Mouse (Mus musculus) CH12.LX (cell line): ENCODE results near the gene Plscr1. TPM values are rescaled to one million over a fixed set of nuclear protein-coding genes. Genes with fewer than 3 reads are reported as not detected.

Experiments used
- DNase-seq: peaks from one replicate; pipeline ENCODE4 v3.0.0-alpha.2; 2013; ENCODE audit errors: extremely low read depth
- H3K27ac ChIP-seq: 2 replicates; pipeline ENCODE4 v1.5.1; 2012; ENCODE audit warnings: low read depth, mild to moderate bottlenecking, control low read depth, moderate library complexity; ENCODE audit not compliant: insufficient read depth
- H3K27me3 ChIP-seq: replicated peaks from 2 replicates; pipeline ENCODE3; 2012; ENCODE audit warnings: inconsistent platforms
- H3K36me3 ChIP-seq, 2 experiments: replicated peaks in 1 of 2; 2 replicates each; pipeline versions ENCODE3 to v1.6.1; 2012; ENCODE audit warnings: inconsistent platforms in 1 of 2, low read length in 1 of 2, mild to moderate bottlenecking in 1 of 2, mixed read lengths in 1 of 2, moderate library complexity in 1 of 2; ENCODE audit not compliant: control insufficient read depth in 1 of 2, insufficient read depth in 1 of 2
- H3K4me1 ChIP-seq, 2 experiments: 2 replicates each; pipeline ENCODE4 v1.6.1; 2012; ENCODE audit warnings: inconsistent platforms in 1 of 2, moderate library complexity in 1 of 2; ENCODE audit not compliant: insufficient read depth in 2 of 2, control insufficient read depth in 1 of 2
- H3K4me2 ChIP-seq: 2 replicates; pipeline ENCODE4 v1.6.1; 2012; ENCODE audit warnings: low read depth, mild to moderate bottlenecking, control low read depth; ENCODE audit not compliant: poor library complexity, insufficient read depth, severe bottlenecking
- H3K4me3 ChIP-seq, 3 experiments: fragments of 150-350 bp in 1 of 3; sonication (generic) in 1 of 3; replicated peaks in 1 of 3; 2 replicates each; pipeline versions ENCODE3 to v1.5.1; 2011 to 2012; ENCODE audit warnings: low read depth in 2 of 3, low read length in 2 of 3, mild to moderate bottlenecking in 2 of 3, moderate library complexity in 2 of 3, control low read depth in 1 of 3, improper control_type of control experiment in 1 of 3, inconsistent platforms in 1 of 3, mixed read lengths in 1 of 3; ENCODE audit not compliant: poor library complexity in 1 of 3
- H3K79me2 ChIP-seq: replicated peaks from 2 replicates; pipeline ENCODE4 v1.6.1; 2012; ENCODE audit warnings: mild to moderate bottlenecking, moderate library complexity; ENCODE audit not compliant: control insufficient read depth, poor library complexity, insufficient read depth, severe bottlenecking; ENCODE audit errors: extremely low read depth
- H3K9ac ChIP-seq: 2 replicates; pipeline ENCODE4 v1.6.1; 2012; ENCODE audit warnings: low read depth, mild to moderate bottlenecking, control low read depth, moderate library complexity; ENCODE audit not compliant: insufficient read depth
- H3K9me3 ChIP-seq: replicated peaks from 2 replicates; pipeline ENCODE3; 2012; ENCODE audit warnings: low read length, inconsistent platforms, mixed read lengths
- CHD1 ChIP-seq: IDR thresholded peaks from 2 replicates; pipeline ENCODE4 v1.6.1; 2012; ENCODE audit warnings: low read depth, low read length, improper control_type of control experiment, inconsistent platforms
- CHD2 ChIP-seq: IDR thresholded peaks from 2 replicates; pipeline ENCODE4 v1.6.1; 2011; ENCODE audit warnings: low read length, improper control_type of control experiment
- CTCF ChIP-seq, 2 experiments: IDR thresholded peaks in 1 of 2; conservative IDR thresholded peaks in 1 of 2; 2 replicates each; pipeline ENCODE4 v1.5.1; 2011 to 2012; ENCODE audit warnings: low read depth in 2 of 2, low read length in 2 of 2, improper control_type of control experiment in 1 of 2, inconsistent platforms in 1 of 2, mild to moderate bottlenecking in 1 of 2, moderate library complexity in 1 of 2
- EP300 ChIP-seq: IDR thresholded peaks from 2 replicates; pipeline ENCODE4 v1.6.1; 2011; ENCODE audit warnings: low read length, improper control_type of control experiment
- HCFC1 ChIP-seq: IDR thresholded peaks from 2 replicates; pipeline ENCODE4 v1.6.1; 2012; ENCODE audit warnings: low read depth, mild to moderate bottlenecking, inconsistent platforms, low read length, improper control_type of control experiment
- IRF4 ChIP-seq: IDR thresholded peaks from 2 replicates; pipeline ENCODE4 v1.6.1; 2014; ENCODE audit warnings: low read depth, mild to moderate bottlenecking, inconsistent platforms, low read length, improper control_type of control experiment
- JUN ChIP-seq: IDR thresholded peaks from 2 replicates; pipeline ENCODE4 v1.6.1; 2011; ENCODE audit warnings: low read depth, mild to moderate bottlenecking, low read length, improper control_type of control experiment, moderate library complexity; ENCODE audit not compliant: insufficient read depth
- JUND ChIP-seq: conservative IDR thresholded peaks from 2 replicates; pipeline ENCODE4 v1.6.1; 2011; ENCODE audit warnings: low read depth, low read length, improper control_type of control experiment
- KAT2A ChIP-seq: IDR thresholded peaks from 2 replicates; pipeline ENCODE4 v1.6.1; 2012; ENCODE audit warnings: low read length, improper control_type of control experiment, inconsistent platforms; ENCODE audit not compliant: insufficient replicate concordance
- MAX ChIP-seq: IDR thresholded peaks from 2 replicates; pipeline ENCODE4 v1.6.1; 2011; ENCODE audit warnings: low read length, improper control_type of control experiment
- MXI1 ChIP-seq: IDR thresholded peaks from 2 replicates; pipeline ENCODE4 v1.6.1; 2011; ENCODE audit warnings: mild to moderate bottlenecking, low read depth, low read length, improper control_type of control experiment
- MYC ChIP-seq: IDR thresholded peaks from 2 replicates; pipeline ENCODE4 v1.6.1; 2011; ENCODE audit warnings: low read depth, mild to moderate bottlenecking, improper control_type of control experiment, low read length
- NELFE ChIP-seq: IDR thresholded peaks from 2 replicates; pipeline ENCODE4 v1.6.1; 2011; ENCODE audit warnings: low read depth, low read length, improper control_type of control experiment
- NRF1 ChIP-seq: IDR thresholded peaks from 2 replicates; pipeline ENCODE4 v1.6.1; 2014; ENCODE audit warnings: low read depth, mild to moderate bottlenecking, inconsistent platforms, low read length, improper control_type of control experiment, moderate library complexity
- POLR2A ChIP-seq: IDR thresholded peaks from 2 replicates; pipeline ENCODE4 v1.6.1; 2011; ENCODE audit warnings: low read depth, mild to moderate bottlenecking, improper control_type of control experiment, low read length
- POLR2AphosphoS2 ChIP-seq: IDR thresholded peaks from 2 replicates; pipeline ENCODE4 v1.6.1; 2011; ENCODE audit warnings: low read depth, low read length, improper control_type of control experiment
- SMC3 ChIP-seq: IDR thresholded peaks from 2 replicates; pipeline ENCODE4 v1.6.1; 2011; ENCODE audit warnings: low read depth, low read length, improper control_type of control experiment
- TCF12 ChIP-seq: IDR thresholded peaks from 2 replicates; pipeline ENCODE4 v1.6.1; 2014; ENCODE audit warnings: low read depth, mild to moderate bottlenecking, inconsistent platforms, low read length, improper control_type of control experiment
- UBTF ChIP-seq: IDR thresholded peaks from 2 replicates; pipeline ENCODE4 v1.6.1; 2012; ENCODE audit warnings: low read depth, mild to moderate bottlenecking, inconsistent platforms, low read length, improper control_type of control experiment, moderate library complexity
- ZMIZ1 ChIP-seq: IDR thresholded peaks from 2 replicates; pipeline ENCODE4 v1.6.1; 2012; ENCODE audit warnings: low read depth, mild to moderate bottlenecking, inconsistent platforms, low read length, improper control_type of control experiment
- dilution Hi-C: fragments of 300-500 bp; cut with MboI; formaldehyde crosslinking; loops from 2 replicates; pipeline ENCODE4 v1.14.3; 2020; ENCODE audit warnings: low sequenced_read_pairs; ENCODE audit not compliant: extremely low pct_unique_long_range_greater_than_20kb, extremely low pct_ligation_motif_present
- in situ Hi-C: fragments of 300-500 bp; cut with MboI; formaldehyde crosslinking; loops from 3 replicates; pipeline ENCODE4 v1.14.3; 2019; ENCODE audit warnings: low sequenced_read_pairs, low pct_ligation_motif_present, low pct_unique_long_range_greater_than_20kb, mixed read lengths
- polyA plus RNA-seq: library from polyadenylated mRNA; unstranded; fragments of >175 nt; gene quantifications from 2 replicates; pipeline ENCODE4 v1.2.1, GENCODE M21; 2012; ENCODE audit warnings: low read depth; ENCODE audit not compliant: insufficient read length
- total RNA-seq, 2 experiments: library from RNA; depleted of rRNA; stranded (reverse); fragments of 300-350 nt in 1 of 2; fragments of >200 nt in 1 of 2; gene quantifications; 2 replicates each; pipeline ENCODE4 v1.2.3; 2012 to 2014

Plscr1 gene
- total and polyA plus RNA-seq, 3 experiments = 194 to 489 (median 403) TPM

DNA sequence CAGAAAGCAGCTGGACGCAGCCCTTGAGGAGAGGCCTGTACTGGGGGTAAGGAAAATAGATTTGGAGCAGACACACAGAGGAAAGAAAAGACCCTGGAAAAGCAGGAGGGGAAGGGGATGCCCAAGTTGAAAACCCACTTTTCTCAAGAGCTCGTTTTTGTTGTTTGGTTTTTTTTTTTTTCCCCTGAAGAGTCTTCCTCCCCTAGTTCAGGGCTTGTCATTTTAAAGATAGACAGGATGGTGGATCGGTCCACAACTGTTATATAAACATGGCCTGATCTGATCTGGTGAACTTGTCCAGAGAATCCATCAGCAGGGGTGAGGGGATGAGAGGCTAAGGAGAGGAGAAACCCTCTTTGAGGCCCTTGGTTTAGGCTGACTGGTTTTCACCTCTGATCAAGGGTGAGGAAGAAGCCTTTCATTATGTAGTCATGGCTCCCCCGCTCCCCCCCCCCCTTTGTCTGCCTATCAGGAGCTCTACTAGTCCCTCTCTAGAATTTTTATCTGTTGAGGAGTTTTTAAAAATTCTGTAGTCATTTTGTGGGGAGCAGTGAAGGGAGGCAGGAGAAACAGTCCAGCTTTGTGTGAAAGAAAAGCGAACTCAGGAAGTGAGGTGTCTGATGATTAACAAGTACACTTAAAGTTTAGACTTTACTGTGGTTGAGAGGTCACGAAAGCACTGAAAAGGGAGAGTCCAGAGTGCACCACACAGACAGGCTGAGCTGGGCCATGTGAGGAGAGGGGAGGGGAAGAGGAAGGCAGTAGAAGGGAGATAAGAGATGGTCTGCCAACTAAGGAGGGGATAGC lies 24.6 kb downstream of the Plscr1 start (continued):
- TF ChIP-seq NRF1 (no peak), JUND (no peak), POLR2AphosphoS2 (0 out of 2 replicates have a peak, but pooled peaks have one; percentile 4), MXI1 (peak; percentile 48; the same call in 1 of the 2 replicates), CTCF (conservative IDR thresholded peaks at IDR 0.05 in 1 of 2, IDR thresholded peaks at IDR 0.05 in 1 of 2; ENCODE audit: low read depth in 2 of 2, low read length in 2 of 2) (no peak), NELFE (no peak), JUN (no peak), IRF4 (no peak), EP300 (0 out of 2 replicates have a peak, but pooled peaks have one; percentile 47)

GRCm38 (mm10) chr9:92275486-92276207 lies 26.1 kb downstream of the Plscr1 start, which contains the start of gene Plscr2:
TSS of gene Plscr2 (plus strand) at chr9:92275602.
- Histone ChIP-seq H3K27ac (peak within 1 kb of the TSS; percentile 68), H3K4me3 (no peak within 1 kb of the TSS), H3K9me3 (no peaks in the 10 kb centered on the region), H3K9ac (no peak within 1 kb of the TSS), H3K4me2 (no peak within 1 kb of the TSS), H3K79me2 (no peaks in the 10 kb centered on the region; the same call in 1 of the 2 replicates), H3K36me3 (peaks cover 18 to 49% of the 10 kb centered on the region in 2 experiments), H3K27me3 (no peaks in the 10 kb centered on the region), H3K4me1 (peaks cover 13 to 37% of the 10 kb centered on the region in 2 experiments)
- no peak for DNase-seq
- in situ Hi-C loops (no loop called here), dilution Hi-C loops (no loop called here)
- TF ChIP-seq NELFE (no peak), POLR2A (peak; percentile 7; the same call in 1 of the 2 replicates), POLR2AphosphoS2 (peak; percentile 69; the same call in 1 of the 2 replicates)

DNA sequence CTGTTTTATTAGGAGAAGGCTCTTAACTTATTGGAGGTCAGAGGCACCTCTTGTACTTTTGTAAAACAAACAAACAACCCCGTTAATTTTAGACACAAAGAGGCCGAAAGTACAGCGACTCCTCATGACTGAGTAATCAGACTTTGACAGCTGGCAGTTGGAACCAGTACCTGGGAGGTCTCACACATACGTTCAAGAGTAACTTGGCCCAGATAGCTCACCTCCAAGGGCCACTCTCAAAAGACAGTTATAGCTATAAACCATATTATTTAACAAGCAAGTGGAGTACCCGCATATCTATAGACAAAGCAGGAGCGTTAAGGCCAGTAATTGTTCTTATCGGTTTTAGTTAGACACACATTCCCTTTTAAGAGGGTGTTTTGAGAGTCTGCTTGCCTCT lies 26.8 kb downstream of the Plscr1 start:
- Histone ChIP-seq H3K9me3 (no peaks in the 10 kb centered on the region), H3K27ac (no peak overlapping the region), H3K4me1 (peaks cover 10 to 30% of the 10 kb centered on the region in 2 experiments), H3K27me3 (no peaks in the 10 kb centered on the region), H3K36me3 (peaks cover 15 to 46% of the 10 kb centered on the region in 2 experiments), H3K4me3 (no peak overlapping the region), H3K9ac (no peak overlapping the region), H3K79me2 (no peaks in the 10 kb centered on the region), H3K4me2 (no peak overlapping the region)
- no peak for TF ChIP-seq MYC
- no peak for TF ChIP-seq KAT2A
- no peak for TF ChIP-seq MAX
- TF ChIP-seq ZMIZ1 = no peak
- TF ChIP-seq CHD1 = no peak
- TF ChIP-seq JUND = no peak
- TF ChIP-seq UBTF = no peak
- no peak; the same call in 1 of the 2 replicates for TF ChIP-seq POLR2AphosphoS2
- TF ChIP-seq HCFC1 = no peak
- no peak for TF ChIP-seq SMC3
- TF ChIP-seq EP300 = no peak
- TF ChIP-seq TCF12 = no peak
- no peak for TF ChIP-seq CHD2
- in situ Hi-C loops = no loop called here
- dilution Hi-C loops = no loop called here
- no peak for DNase-seq
